Mouse (Mus musculus) thymus, adult 2 months (tissue): ENCODE data around the gene Hes3. TPM values are rescaled to one million over a fixed set of nuclear protein-coding genes. Genes with fewer than 3 reads are reported as not detected.
A peak's percentile ranks its signal among the peaks of the same experiment; 100 is the strongest.

Source experiments
- DNase-seq: peaks from one replicate; pipeline ENCODE4 v3.0.0; 2021
- H3K27ac ChIP-seq: fragments of 200-500 bp; 2 replicates; pipeline ENCODE4 v1.5.1; 2012; ENCODE audit warnings: low read length, control low read depth; ENCODE audit not compliant: control insufficient read depth, insufficient read depth
- H3K27me3 ChIP-seq: fragments of 200-500 bp; 2 replicates; pipeline ENCODE4 v1.6.1; 2012; ENCODE audit warnings: mild to moderate bottlenecking, low read length, moderate library complexity, mixed read lengths; ENCODE audit not compliant: control insufficient read depth, insufficient read depth
- H3K36me3 ChIP-seq: fragments of 200-500 bp; 2 replicates; pipeline ENCODE4 v1.6.1; 2012; ENCODE audit warnings: mild to moderate bottlenecking, low read length, moderate library complexity; ENCODE audit not compliant: control insufficient read depth, insufficient read depth
- H3K4me1 ChIP-seq: fragments of 200-500 bp; replicated peaks from 2 replicates; pipeline ENCODE4 v1.6.1; 2012; ENCODE audit warnings: low read length; ENCODE audit not compliant: control insufficient read depth, insufficient read depth
- H3K4me3 ChIP-seq: fragments of 200-500 bp; 2 replicates; pipeline ENCODE4 v1.5.1; 2012; ENCODE audit warnings: mild to moderate bottlenecking, low read length, control low read depth, moderate library complexity; ENCODE audit not compliant: control insufficient read depth, insufficient read depth
- CTCF ChIP-seq: fragments of 200-500 bp; IDR thresholded peaks from 2 replicates; pipeline ENCODE4 v1.5.1; 2012; ENCODE audit warnings: mild to moderate bottlenecking, control low read depth, low read length, moderate library complexity, borderline replicate concordance; ENCODE audit not compliant: control insufficient read depth, poor library complexity, insufficient read depth; ENCODE audit errors: extremely low read depth
- POLR2A ChIP-seq: fragments of 200-500 bp; IDR thresholded peaks from 2 replicates; pipeline ENCODE4 v1.6.1; 2012; ENCODE audit warnings: mild to moderate bottlenecking, low read length, control low read depth, moderate library complexity; ENCODE audit not compliant: control insufficient read depth, poor library complexity, insufficient read depth; ENCODE audit errors: extremely low read depth
- WGBS: fragments of 180-500 bp; shearing (Covaris S2); methylation state at CpG from one replicate; pipeline ENCODE4 v1.1.7; 2018; 5-methylcytosine and 5-hydroxymethylcytosine counted together
- polyA plus RNA-seq: library from polyadenylated mRNA; depleted of rRNA; stranded (reverse); fragments of >200 nt; gene quantifications from 2 replicates; pipeline ENCODE4 v1.2.3, GENCODE M21; 2012

Hes3 gene
- polyA plus RNA-seq, 1 experiment: 0.19 TPM

DNA sequence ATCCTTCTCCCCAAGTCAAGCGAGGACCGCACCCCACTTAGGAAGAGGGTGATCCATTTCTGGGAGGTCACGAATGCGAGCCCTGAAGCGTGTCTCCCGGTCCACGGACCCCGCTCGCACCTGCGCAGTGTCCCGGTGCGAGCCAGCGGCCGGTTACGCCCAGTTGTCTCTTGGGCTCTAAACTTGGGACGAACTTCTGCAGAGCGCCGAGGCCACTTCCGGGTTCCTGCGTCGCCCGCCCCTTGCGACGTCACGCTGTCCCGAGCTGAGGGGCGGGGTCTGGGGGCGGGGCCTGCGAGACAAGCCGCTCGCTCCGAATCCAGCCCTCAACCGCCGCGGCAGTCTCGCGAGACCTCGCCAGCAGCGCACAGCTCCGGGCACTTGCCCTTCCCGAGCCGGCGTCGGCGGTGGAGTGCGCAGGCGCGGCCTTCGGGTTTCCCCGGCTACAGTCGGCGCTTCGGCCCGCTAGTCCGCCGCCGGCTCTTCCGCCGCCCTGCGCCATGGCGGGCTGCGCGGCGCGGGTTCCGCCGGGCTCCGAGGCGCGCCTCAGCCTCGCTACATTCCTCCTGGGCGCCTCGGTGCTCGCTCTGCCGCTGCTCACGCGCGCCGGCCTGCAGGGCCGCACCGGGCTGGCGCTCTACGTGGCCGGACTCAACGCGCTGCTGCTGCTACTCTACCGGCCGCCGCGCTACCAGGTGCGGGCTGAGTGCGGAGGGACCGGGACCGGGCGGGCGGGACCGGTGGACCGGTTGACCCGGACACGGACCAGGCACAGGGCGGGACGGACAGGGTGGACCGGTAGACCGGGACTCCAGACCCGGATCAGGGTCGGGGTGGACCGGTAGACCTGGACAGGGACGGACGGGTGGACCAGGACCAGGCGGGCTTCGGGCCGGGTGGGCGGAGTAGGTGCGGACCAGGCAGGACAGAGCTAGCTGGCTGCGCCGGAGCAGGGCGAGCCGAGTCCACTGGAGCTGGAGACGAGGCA, 5.7 kb upstream of the Hes3 start, which contains the start of gene Icmt:
Gene Icmt (plus strand): TSS at position 354 of the 988 bp plus-strand sequence.
- DNase-seq: peak; percentile 100
- peaks cover 5% of the 10 kb centered on the region; the same call in 1 of the 2 replicates for H3K36me3 ChIP-seq
- peak within 1 kb of the TSS; percentile 81 for H3K4me3 ChIP-seq
- under 1% methylated on average over 119 of the region's 119 CpGs for WGBS
- H3K4me1 ChIP-seq: peaks cover 19% of the 10 kb centered on the region
- H3K27ac ChIP-seq: peak within 1 kb of the TSS; percentile 87
- no peaks in the 10 kb centered on the region for H3K27me3 ChIP-seq
- peak; percentile 46; the same call in 1 of the 2 replicates for TF ChIP-seq CTCF
- TF ChIP-seq POLR2A: peak; percentile 88

DNA sequence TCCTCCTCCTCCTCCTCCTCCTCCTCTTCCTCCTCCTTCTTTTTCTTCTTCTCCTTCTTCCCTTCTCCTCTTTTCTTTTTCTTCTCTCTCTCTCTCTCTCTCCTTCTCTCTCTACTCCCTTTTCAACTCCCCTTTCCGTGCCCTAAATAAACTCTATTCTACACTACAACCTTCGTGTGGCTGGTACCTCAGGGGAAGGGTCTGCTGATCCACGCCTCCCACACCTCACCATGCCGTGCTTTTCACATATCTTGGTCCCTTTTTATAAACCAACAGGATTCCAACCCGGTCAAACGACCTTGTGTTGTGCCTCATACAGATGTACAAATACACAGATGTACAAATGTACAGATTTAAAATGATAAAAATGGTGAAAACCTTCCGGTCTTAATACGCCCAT, 4.9 kb upstream of the Hes3 start:
- Histone ChIP-seq H3K4me3 (peak overlapping the region; percentile 80), H3K27me3 (no peaks in the 10 kb centered on the region), H3K4me1 (peaks cover 19% of the 10 kb centered on the region), H3K36me3 (peaks cover 5% of the 10 kb centered on the region; the same call in 1 of the 2 replicates), H3K27ac (peak overlapping the region; percentile 87)
- no peak for TF ChIP-seq CTCF
- TF ChIP-seq POLR2A: no peak
- DNase-seq: no peak
- WGBS: 5% methylated on average over 8 of the region's 8 CpGs

GRCm38 (mm10) chr4:152295916-152296315, 4.5 kb upstream of the Hes3 start:
- peak overlapping the region; percentile 10 for H3K27ac ChIP-seq
- DNase-seq: peak; percentile 40
- WGBS: 0% methylated on average over 4 of the region's 4 CpGs
- TF ChIP-seq CTCF: no peak
- TF ChIP-seq POLR2A: no peak
- no peaks in the 10 kb centered on the region; the same call in 1 of the 2 replicates for H3K27me3 ChIP-seq
- peaks cover 5% of the 10 kb centered on the region; the same call in 1 of the 2 replicates for H3K36me3 ChIP-seq
- peaks cover 19% of the 10 kb centered on the region for H3K4me1 ChIP-seq
- no peak overlapping the region for H3K4me3 ChIP-seq

- 51% methylated on average over 10 of the region's 10 CpGs for WGBS
- Histone ChIP-seq H3K27me3 (no peaks in the 10 kb centered on the region; the same call in 1 of the 2 replicates), H3K4me3 (no peak overlapping the region), H3K36me3 (no peaks in the 10 kb centered on the region), H3K27ac (no peak overlapping the region), H3K4me1 (peaks cover 19% of the 10 kb centered on the region)
- DNase-seq: no peak
- TF ChIP-seq POLR2A: no peak
- no peak for TF ChIP-seq CTCF
These were observed 2.9 kb upstream of the Hes3 start for GRCm38 (mm10) chr4:152294188-152294929.

GRCm38 (mm10) chr4:152292102-152292765, 772 bp upstream of the Hes3 start:
- TF ChIP-seq POLR2A: no peak
- TF ChIP-seq CTCF: no peak
- Histone ChIP-seq H3K36me3 (no peaks in the 10 kb centered on the region), H3K27me3 (no peaks in the 10 kb centered on the region; the same call in 1 of the 2 replicates), H3K27ac (no peak overlapping the region), H3K4me1 (peaks cover 9% of the 10 kb centered on the region), H3K4me3 (no peak overlapping the region)
- WGBS: 58% methylated on average over 12 of the region's 12 CpGs
- no peak for DNase-seq
